Mouse (Mus musculus) olfactory bulb, adult 2 months (tissue): ENCODE results near the gene Srsf5. TPM values are rescaled to one million over a fixed set of nuclear protein-coding genes. Genes with fewer than 3 reads are reported as not detected.

Experiments
- H3K27ac ChIP-seq: fragments of 200-500 bp; 2 replicates; pipeline ENCODE4 v1.5.1; 2012; ENCODE audit warnings: low read depth, low read length; ENCODE audit not compliant: insufficient read depth
- H3K4me1 ChIP-seq: fragments of 200-500 bp; 2 replicates; pipeline ENCODE4 v1.6.1; 2012; ENCODE audit warnings: low read length; ENCODE audit not compliant: control insufficient read depth, insufficient read depth
- H3K4me3 ChIP-seq: fragments of 200-500 bp; 2 replicates; pipeline ENCODE4 v1.5.1; 2012; ENCODE audit warnings: mild to moderate bottlenecking, low read depth, low read length, moderate library complexity; ENCODE audit not compliant: insufficient read depth
- CTCF ChIP-seq: fragments of 200-500 bp; IDR thresholded peaks from 2 replicates; pipeline ENCODE4 v1.5.1; 2012; ENCODE audit warnings: low read depth, mild to moderate bottlenecking, low read length, moderate library complexity; ENCODE audit not compliant: insufficient read depth
- POLR2A ChIP-seq: fragments of 200-500 bp; IDR thresholded peaks from 2 replicates; pipeline ENCODE4 v1.6.1; 2012; ENCODE audit warnings: mild to moderate bottlenecking, low read depth, low read length, moderate library complexity; ENCODE audit not compliant: insufficient read depth
- WGBS: fragments of 180-500 bp; shearing (Covaris S2); methylation state at CpG from one replicate; pipeline ENCODE4 v1.1.7; 2018; 5-methylcytosine and 5-hydroxymethylcytosine counted together
- polyA plus RNA-seq: library from polyadenylated mRNA; stranded (reverse); fragments of >200 nt; gene quantifications from 2 replicates; pipeline ENCODE4 v1.2.4, GENCODE M21; 2012; ENCODE audit warnings: low replicate concordance; ENCODE audit not compliant: missing spikeins, insufficient read depth, insufficient read length

The Srsf5 gene
- polyA plus RNA-seq, 1 experiment = 488 TPM

GRCm38 (mm10) chr12:80988286-80988685 lies 43.0 kb downstream of the Srsf5 start:
- Histone ChIP-seq H3K27ac (no peak overlapping the region), H3K4me3 (no peak overlapping the region), H3K4me1 (0 out of 2 replicates have a peak, but pooled peaks cover 2% of the 10 kb centered on the region)
- no peak for TF ChIP-seq POLR2A
- no peak for TF ChIP-seq CTCF
- WGBS = 85% methylated on average over 3 of the region's 3 CpGs

GRCm38 (mm10) chr12:80990901-80991445 lies 45.7 kb downstream of the Srsf5 start:
- H3K4me3 ChIP-seq = no peak overlapping the region

GRCm38 (mm10) chr12:80991806-80992205 lies 46.5 kb downstream of the Srsf5 start:
- Histone ChIP-seq H3K4me1 (0 out of 2 replicates have a peak, but pooled peaks cover 2% of the 10 kb centered on the region), H3K4me3 (no peak overlapping the region), H3K27ac (no peak overlapping the region)
- WGBS = 86% methylated on average over 10 of the region's 10 CpGs
- TF ChIP-seq CTCF (no peak), POLR2A (no peak)

More at GRCm38 (mm10) chr12:80990901-80991445, 45.7 kb downstream of the Srsf5 start:
- whole genome bisulfite sequencing = 62% methylated on average over 13 of the region's 13 CpGs
- no peak overlapping the region for H3K27ac ChIP-seq
- H3K4me1 ChIP-seq = 0 out of 2 replicates have a peak, but pooled peaks cover 2% of the 10 kb centered on the region
- TF ChIP-seq POLR2A (no peak), CTCF (no peak)

GRCm38 (mm10) chr12:80992540-80993122 lies 47.3 kb downstream of the Srsf5 start:
- Histone ChIP-seq H3K27ac (no peak overlapping the region), H3K4me1 (peaks cover 5% of the 10 kb centered on the region), H3K4me3 (no peak overlapping the region)
- TF ChIP-seq CTCF (no peak), POLR2A (no peak)
- 77% methylated on average over 8 of the region's 8 CpGs for WGBS

- Histone ChIP-seq H3K4me1 (peaks cover 12% of the 10 kb centered on the region), H3K4me3 (no peak overlapping the region), H3K27ac (no peak overlapping the region)
- TF ChIP-seq CTCF (no peak), POLR2A (no peak)
- 92% methylated on average over 1 of the region's 1 CpGs for WGBS
Observed at GRCm38 (mm10) chr12:80993773-80994172, 48.5 kb downstream of the Srsf5 start.

GRCm38 (mm10) chr12:80995326-80995725 lies 50.0 kb downstream of the Srsf5 start:
- peaks cover 15% of the 10 kb centered on the region for H3K4me1 ChIP-seq
- no peak for TF ChIP-seq CTCF
- TF ChIP-seq POLR2A = no peak
- no peak overlapping the region for H3K4me3 ChIP-seq
- no peak overlapping the region for H3K27ac ChIP-seq
- 84% methylated on average over 4 of the region's 4 CpGs for WGBS

- Histone ChIP-seq H3K27ac (no peak overlapping the region), H3K4me3 (no peak overlapping the region), H3K4me1 (peaks cover 13% of the 10 kb centered on the region)
- 75% methylated on average over 4 of the region's 4 CpGs for WGBS
- no peak for TF ChIP-seq CTCF
- no peak for TF ChIP-seq POLR2A
Observed at GRCm38 (mm10) chr12:80997652-80998051, 52.3 kb downstream of the Srsf5 start.

- peak overlapping the region; percentile 12; the same call in 1 of the 2 replicates for H3K4me3 ChIP-seq
- TF ChIP-seq CTCF = no peak
- no peak for TF ChIP-seq POLR2A
- no peak overlapping the region for H3K27ac ChIP-seq
Observed at GRCm38 (mm10) chr12:80998528-80999221, 53.4 kb downstream of the Srsf5 start.

More at GRCm38 (mm10) chr12:80998528-80999221, 53.4 kb downstream of the Srsf5 start:
- H3K4me1 ChIP-seq = peaks cover 16% of the 10 kb centered on the region
- 7% methylated on average over 33 of the region's 33 CpGs for WGBS

Other genes starting within 250 kb of the Srsf5 start
- gene Ccdc177, start 184.8 kb upstream of the Srsf5 start, polyA plus RNA-seq = not detected in 2 replicates
- not detected in 2 replicates for gene Susd6, start 155.0 kb upstream of the Srsf5 start, polyA plus RNA-seq
- gene Slc10a1, start 23.2 kb downstream of the Srsf5 start, polyA plus RNA-seq = not detected in 2 replicates
- gene Smoc1, start 81.3 kb downstream of the Srsf5 start, polyA plus RNA-seq = not detected in 2 replicates